Mouse (Mus musculus): Measurements from ENCODE around the gene Adipor2.

GRCm38 (mm10) chr6:119434394-119434793 is 16.9 kb upstream of the Adipor2 start:
- no peak for TF ChIP-seq EP300 (IDR thresholded peaks at IDR 0.05; ENCODE audit: low read depth)
- TF ChIP-seq CTCF (IDR thresholded peaks at IDR 0.05; ENCODE audit: low read depth), result no peak
